Mouse (Mus musculus) gastrocnemius, postnatal 14 days (tissue): Measurements from ENCODE around the gene Zfp143. TPM values are rescaled to one million over a fixed set of nuclear protein-coding genes. Genes with fewer than 3 reads are reported as not detected.
"Not testable (repeated sequence)": the region's sequence is repeated elsewhere in the genome, so short reads cannot be mapped to it uniquely, and the experiment has no call there.

Source experiments
- DNase-seq: peaks from one replicate; pipeline ENCODE4 v3.0.0; 2021; ENCODE audit warnings: mixed read lengths
- intact Hi-C: fragments of 180-260 bp; cut with DNase I; formaldehyde crosslinking; loops from one replicate; pipeline ENCODE4 v1.15.1; 2025; ENCODE audit warnings: low total_unique reads
- total RNA-seq, 2 experiments: library from RNA; stranded (reverse); gene quantifications; 2 replicates each; pipeline ENCODE4 v1.2.3; 2021

The Zfp143 gene
- total RNA-seq, 2 experiments from 2014 or later = 7.0 to 7.9 TPM

- intact Hi-C loops = no loop called here
These were observed 24.2 kb downstream of the Zfp143 start for GRCm38 (mm10) chr7:110085217-110085616.

GRCm38 (mm10) chr7:110087914-110088313 lies 26.9 kb downstream of the Zfp143 start:
- no peak for DNase-seq
- intact Hi-C loops = no loop called here

More at GRCm38 (mm10) chr7:110085217-110085616, 24.2 kb downstream of the Zfp143 start:
- no peak for DNase-seq

- DNase-seq = no peak
- intact Hi-C loops = no loop called here
These were observed 30.7 kb downstream of the Zfp143 start for GRCm38 (mm10) chr7:110091670-110092069.

DNA sequence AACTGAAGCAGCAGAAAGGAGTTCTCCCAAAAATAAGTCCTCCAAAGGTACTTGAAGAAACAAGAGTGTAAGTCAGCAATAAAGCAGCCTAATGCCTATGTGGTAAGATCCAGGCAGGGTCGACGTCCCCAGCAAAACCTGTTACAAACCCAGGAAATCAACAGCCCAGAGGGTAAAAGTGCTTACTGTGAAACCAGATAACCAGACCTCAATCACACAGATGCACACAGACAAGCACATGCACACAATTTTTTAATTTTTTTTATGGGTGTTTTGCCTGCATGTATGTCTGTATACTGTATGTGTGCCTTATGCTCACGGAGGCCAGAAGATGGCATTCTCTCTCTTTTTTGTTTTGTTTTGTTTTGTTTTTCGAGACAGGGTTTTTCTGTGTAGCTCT lies 35.3 kb downstream of the Zfp143 start:
- intact Hi-C loops = no loop called here
- DNase-seq = no peak

- intact Hi-C loops = no loop called here
- DNase-seq = no peak
These were observed 36.2 kb downstream of the Zfp143 start for GRCm38 (mm10) chr7:110097106-110097793.

GRCm38 (mm10) chr7:110100854-110101253 lies 39.8 kb downstream of the Zfp143 start:
- no peak for DNase-seq
- intact Hi-C loops = no loop called here

- no peak for DNase-seq
These were observed 40.2 kb downstream of the Zfp143 start for GRCm38 (mm10) chr7:110101266-110101665.

DNA sequence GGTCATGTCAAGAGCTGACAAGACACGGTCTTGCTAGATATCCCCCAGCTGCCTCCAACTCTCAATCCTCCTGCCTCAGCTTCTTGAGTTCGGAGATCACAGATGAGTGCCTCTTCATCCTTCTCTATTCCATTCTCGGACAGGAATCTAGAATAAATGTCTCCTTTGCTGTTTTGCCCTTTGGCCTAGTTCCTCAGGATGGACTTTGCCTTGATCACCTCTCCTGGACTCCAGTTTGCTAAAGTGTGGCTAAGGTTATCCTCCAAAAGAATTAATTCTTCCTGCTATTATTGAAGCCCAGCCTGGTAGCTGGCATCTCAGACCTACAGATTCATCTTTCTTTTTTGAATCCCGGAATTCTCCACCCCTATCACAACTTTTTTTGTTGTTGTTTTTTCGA lies 44.0 kb downstream of the Zfp143 start:
- intact Hi-C loops = no loop called here
- DNase-seq = no peak

More at GRCm38 (mm10) chr7:110101266-110101665, 40.2 kb downstream of the Zfp143 start:
- intact Hi-C loops = no loop called here

- intact Hi-C loops = no loop called here
- no peak for DNase-seq
These were observed 45.6 kb downstream of the Zfp143 start for GRCm38 (mm10) chr7:110106633-110107032.

- DNase-seq, intact Hi-C loops: not testable (repeated sequence)
These were observed 47.5 kb downstream of the Zfp143 start for GRCm38 (mm10) chr7:110108524-110108923.

DNA sequence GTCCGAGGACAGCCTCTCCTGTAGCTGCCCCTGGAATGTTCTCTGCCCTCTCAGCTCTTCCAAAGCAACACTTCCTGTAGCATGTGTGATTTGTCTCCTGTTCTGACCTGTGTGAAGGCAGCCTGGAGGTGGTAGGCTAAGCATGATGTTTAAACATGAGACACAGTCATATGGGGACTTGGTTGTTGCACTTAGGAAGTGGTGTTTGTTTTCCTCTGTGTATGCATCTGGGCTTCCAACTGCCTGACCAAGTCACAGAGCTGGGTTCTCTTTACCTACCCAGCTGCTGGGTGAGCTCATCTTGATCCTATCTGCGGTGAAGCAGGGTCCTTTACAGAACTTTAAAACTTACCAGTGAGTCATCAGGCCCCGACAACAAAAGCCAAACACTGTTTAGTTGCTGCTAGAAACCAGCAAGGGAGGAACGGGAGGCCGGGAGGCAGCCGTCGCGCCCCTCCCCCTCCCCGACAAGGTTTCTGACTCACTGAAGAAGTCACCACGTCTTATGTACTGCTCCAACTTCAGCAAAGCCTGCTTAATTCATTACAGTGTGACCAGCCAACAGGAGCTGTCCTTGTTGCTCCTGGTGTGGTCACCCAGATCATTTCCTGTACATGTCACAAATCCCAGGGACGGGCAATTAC lies 48.1 kb downstream of the Zfp143 start:
- intact Hi-C loops = no loop called here
- DNase-seq = peak; percentile 85

DNA sequence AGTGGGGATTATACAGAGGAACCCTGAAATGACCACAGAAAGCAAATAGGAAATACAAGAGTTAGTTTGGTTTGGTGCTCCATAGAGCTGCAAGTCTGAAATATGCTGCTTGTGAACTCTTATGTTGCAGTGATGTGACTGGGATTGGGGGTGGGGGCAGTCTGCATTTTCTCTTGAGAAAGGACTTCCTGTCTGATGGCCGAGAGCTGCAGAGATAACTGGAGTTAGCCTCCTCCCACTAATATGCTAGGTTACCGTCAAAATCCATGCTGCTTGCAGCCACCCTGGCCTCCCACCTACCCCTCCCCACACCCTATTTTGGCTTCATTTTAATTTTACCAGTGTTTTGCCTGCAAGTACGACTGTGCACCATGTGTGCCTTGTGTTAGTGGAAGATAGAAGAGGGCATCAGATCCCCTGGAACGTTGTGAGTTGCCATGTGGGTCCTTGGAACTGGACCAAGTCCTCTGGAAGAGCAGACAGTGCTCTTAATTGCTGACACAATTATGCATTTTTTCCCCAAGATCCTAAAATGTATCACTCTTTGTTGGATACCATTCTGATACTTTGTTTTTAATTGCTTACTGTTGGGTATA lies 49.1 kb downstream of the Zfp143 start:
- no peak for DNase-seq
- intact Hi-C loops = no loop called here

GRCm38 (mm10) chr7:110114699-110115098 lies 53.7 kb downstream of the Zfp143 start:
- no peak for DNase-seq
- intact Hi-C loops = no loop called here

DNA sequence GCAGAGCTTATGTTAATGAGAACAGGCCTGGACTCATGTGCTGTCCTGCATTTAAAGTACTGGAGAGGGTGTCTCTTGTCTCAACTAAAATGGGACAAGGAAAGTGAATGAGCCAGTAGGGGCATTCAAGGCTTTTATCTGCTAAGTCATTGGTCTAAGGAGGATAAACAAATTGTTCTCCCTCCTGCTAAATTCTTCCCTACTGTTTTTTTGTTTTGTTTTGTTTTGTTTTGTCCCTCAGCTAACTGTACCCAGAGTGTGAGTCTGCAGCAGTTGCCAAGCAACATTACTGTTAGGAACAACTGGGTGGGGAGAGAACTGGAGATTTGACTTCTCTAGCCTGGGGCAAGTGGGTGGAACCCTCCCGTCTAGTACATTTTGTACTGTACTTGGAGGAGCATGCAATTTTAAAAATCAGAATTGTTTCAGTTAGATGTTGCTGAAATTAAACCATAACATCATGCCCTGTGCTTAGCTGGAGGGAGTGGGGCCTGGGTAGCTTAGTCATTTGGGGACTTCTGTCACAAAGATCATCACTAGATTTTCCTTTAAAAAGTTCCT lies 55.8 kb downstream of the Zfp143 start:
- intact Hi-C loops = no loop called here
- DNase-seq = peak; percentile 52

GRCm38 (mm10) chr7:110118448-110118847 lies 57.4 kb downstream of the Zfp143 start:
- intact Hi-C loops = no loop called here
- DNase-seq = no peak

DNA sequence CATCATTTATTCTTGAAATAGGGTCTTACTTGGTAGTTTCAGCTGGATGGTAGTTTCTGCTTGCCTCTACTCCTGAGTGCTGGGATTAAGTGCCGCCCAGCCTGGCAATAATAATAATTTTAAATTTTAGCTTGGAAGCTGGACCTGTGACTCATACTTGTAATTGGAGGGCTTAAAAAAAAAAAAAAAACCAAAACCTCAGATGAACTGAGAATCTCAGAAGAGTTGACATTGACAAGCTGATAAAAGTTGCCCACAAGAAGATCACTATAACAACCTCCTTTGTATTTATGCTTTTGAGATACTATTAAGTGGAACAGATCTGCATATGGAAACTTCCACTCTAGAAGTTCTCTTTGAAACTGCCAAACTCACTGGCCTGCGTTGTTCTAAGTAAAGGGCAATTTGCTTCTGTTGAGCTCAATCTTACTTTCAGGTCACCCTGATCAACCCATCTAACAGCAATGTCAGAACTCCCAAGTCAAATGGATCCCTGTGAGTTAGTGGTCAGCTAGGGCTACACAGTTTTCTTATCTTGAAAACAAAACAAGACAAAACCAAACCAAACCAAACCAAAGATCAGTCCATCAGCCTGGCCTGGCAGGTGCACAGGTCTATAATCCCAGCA lies 59.3 kb downstream of the Zfp143 start:
- intact Hi-C loops = no loop called here
- DNase-seq = no peak

DNA sequence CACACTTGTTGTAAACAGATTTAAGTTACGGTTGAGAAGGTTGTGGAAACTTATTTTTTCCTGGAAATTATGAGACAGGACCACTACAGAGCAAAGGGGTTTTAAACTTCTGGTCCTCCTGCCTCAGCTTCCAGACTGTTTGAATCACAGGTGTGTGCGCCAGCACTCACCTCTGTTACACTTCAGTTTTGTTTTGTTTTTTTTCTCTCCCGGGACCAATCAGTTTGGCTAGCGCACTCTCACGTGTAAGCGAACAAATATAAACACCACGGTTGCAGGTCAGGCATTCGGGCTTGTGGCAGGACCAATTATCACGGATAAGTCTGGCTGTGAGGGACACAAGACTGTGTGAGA lies 60.1 kb downstream of the Zfp143 start:
- DNase-seq = no peak
- intact Hi-C loops = no loop called here

DNA sequence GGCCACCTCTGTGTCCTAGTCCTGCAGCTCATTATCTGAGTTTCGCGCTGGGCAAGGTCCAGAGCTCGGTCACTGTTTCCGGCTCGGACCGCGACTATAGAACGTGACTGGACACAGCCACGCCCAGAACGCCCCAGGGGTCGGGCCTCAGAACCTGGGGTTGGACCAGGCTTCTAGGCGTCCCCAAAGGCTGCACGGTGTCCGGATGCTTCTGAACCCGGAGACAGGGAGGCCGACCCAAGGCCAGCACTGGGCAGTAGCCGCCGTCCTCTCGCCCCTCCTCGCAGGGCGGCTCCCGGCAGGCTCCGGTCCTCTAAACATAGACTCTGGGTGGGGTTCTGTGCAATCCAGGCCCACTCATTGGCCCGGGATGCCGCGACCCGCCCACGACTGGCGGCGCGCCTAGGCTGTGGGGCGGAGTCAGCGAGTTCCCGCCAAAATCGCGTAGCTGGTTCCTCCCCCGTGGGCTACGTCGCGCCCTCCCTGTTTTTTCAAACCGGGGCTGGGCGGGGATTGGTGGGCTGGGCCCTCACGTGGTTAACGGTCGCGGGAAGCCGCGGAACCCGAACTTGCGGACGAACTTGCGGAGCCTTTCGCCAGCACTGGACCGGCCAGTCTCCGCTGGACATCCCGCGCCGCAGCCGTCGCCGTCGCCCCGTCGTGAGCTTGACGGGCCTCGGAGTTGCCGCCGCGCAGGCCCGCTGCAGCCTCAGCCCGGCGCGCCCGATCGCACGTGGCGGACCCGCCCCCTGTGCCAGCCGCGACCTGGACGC lies 60.7 kb downstream of the Zfp143 start, which contains the start of gene Wee1:
TSS of gene Wee1 (plus strand) at position 531 of the 773 bp plus-strand sequence.
- intact Hi-C loops = no loop called here
- peak; percentile 98 for DNase-seq

GRCm38 (mm10) chr7:110122289-110122564 lies 61.2 kb downstream of the Zfp143 start:
- intact Hi-C loops = no loop called here
- DNase-seq = no peak
